Mouse (Mus musculus) brain, embryonic 18.5 days (tissue): ENCODE data around the gene Olfr1230.

Experiments
- DNase-seq: peaks from one replicate; pipeline ENCODE4 v3.0.0-alpha.2; 2012; ENCODE audit warnings: low read depth, low spot score

Olfr1230 gene

GRCm38 (mm10) chr2:89297168-89297567, at the start of gene Olfr1230:
Gene Olfr1230, minus strand, starts transcription at chr2:89297268.
- DNase-seq, result no peak

- no peak for DNase-seq
Observed at GRCm38 (mm10) chr2:89342298-89342697, 45.2 kb upstream of the Olfr1230 start, which contains the start of gene Olfr1233. Gene Olfr1233, minus strand, starts transcription at chr2:89342398.

GRCm38 (mm10) chr2:89329575-89329974, 32.5 kb upstream of the Olfr1230 start, which contains the start of gene Olfr1232:
Gene Olfr1232, minus strand, starts transcription at chr2:89329675.
- no peak for DNase-seq

- no peak for DNase-seq
Observed at GRCm38 (mm10) chr2:89306974-89307373, 9.9 kb upstream of the Olfr1230 start, which contains the start of gene Olfr1231. Gene Olfr1231, minus strand, starts transcription at chr2:89307074.

- DNase-seq, result no peak
Observed at GRCm38 (mm10) chr2:89287914-89288313, 9.2 kb downstream of the Olfr1230 start, which contains the start of gene Olfr1229. Gene Olfr1229, minus strand, starts transcription at chr2:89288014.

- DNase-seq, result no peak
Observed at GRCm38 (mm10) chr2:89253962-89254361, 43.1 kb downstream of the Olfr1230 start, which contains the start of gene Olfr1228. Gene Olfr1228, minus strand, starts transcription at chr2:89254062.
